Mouse (Mus musculus): ENCODE results near the gene Slc2a4.
A peak's percentile ranks its signal among the peaks of the same experiment; 100 is the strongest.
"Not testable (repeated sequence)": the region's sequence is repeated elsewhere in the genome, so short reads cannot be mapped to it uniquely, and the experiment has no call there.

The Slc2a4 gene

DNA sequence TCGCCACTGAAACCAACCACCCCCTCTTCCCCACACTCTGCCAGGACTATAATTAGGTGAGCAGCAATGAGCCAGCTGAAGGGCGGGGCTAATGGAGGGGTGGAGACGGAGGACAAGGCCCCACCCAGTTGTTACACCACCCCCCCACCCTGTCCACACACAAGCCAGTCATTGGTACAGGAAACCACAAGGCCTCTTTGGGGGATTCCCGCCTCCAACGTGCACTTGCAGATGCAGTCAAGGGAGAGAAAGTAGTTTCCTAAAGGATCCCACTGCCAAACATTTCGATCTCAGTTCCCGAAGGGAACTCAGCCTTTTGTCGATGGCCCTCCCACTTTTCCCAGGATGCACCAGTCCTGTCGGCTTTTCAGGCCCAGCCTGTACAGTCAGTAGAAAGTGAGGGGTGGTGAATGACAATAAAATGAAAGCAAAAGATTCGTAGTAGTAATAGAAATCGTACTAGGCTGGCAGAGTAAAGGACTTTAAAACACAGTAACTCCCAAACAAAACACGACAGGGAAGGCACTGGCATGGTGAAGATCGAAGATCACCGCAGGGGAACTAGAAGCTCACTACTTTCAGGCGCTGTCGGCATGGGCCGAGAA, 28.2 kb downstream of the Slc2a4 start:
- peak; percentile 82 for DNase-seq (ENCODE audit: low spot score)

DNA sequence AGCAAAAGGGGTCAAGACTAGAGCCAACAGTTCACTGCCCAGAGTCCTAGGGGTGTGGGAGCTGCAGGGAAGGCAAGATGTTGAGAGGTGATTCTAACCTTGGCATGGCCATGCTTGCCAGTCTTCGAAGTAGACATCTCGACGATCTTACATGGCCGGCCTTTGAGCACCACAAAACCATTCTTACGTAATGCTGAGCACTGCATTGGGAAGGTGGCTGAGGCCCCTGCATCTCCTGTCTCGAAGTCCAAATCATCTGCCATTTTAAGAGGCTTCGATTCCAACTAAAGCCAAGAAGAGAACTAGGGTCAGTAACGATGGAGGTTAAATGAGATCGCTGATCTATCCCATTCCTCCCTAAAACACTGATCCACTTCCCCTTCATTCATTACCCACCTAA, 28.9 kb downstream of the Slc2a4 start:
- no peak for DNase-seq (ENCODE audit: low spot score)

GRCm38 (mm10) chr11:69918118-69918517, 29.9 kb downstream of the Slc2a4 start:
- DNase-seq (ENCODE audit: low spot score) = no peak

DNA sequence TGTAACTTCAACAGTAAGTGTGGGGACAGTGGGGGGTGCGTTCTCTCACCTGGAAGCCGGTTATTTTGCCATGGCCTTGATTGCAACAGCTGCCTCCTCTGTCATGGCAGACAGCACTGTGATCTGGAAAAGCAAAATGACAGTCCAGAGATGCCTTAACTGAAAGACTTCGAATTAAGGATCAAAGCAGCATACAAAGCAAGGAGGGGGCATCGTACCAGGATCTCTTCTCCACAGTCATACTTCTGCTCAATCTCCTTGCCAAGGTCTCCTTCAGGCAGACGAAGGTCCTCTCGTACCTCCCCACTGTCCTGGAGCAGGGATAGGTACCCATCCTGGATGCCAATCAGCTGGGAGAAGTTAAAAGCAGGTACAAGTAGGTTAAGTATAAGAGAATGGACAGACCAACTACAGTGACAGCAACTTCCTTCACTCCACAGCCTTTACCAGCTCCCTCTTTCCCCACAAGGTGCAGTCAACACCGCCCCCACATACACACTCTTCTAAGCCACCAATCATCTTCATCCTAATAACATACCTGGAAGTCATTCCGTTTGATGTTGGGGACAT, 30.5 kb downstream of the Slc2a4 start:
- no peak for DNase-seq (ENCODE audit: low spot score)

GRCm38 (mm10) chr11:69916652-69917378, 31.2 kb downstream of the Slc2a4 start:
- DNase-seq (ENCODE audit: low spot score) = not testable (repeated sequence)

GRCm38 (mm10) chr11:69915667-69916627, 32.0 kb downstream of the Slc2a4 start:
- peak; percentile 18 for DNase-seq (ENCODE audit: low spot score)

DNA sequence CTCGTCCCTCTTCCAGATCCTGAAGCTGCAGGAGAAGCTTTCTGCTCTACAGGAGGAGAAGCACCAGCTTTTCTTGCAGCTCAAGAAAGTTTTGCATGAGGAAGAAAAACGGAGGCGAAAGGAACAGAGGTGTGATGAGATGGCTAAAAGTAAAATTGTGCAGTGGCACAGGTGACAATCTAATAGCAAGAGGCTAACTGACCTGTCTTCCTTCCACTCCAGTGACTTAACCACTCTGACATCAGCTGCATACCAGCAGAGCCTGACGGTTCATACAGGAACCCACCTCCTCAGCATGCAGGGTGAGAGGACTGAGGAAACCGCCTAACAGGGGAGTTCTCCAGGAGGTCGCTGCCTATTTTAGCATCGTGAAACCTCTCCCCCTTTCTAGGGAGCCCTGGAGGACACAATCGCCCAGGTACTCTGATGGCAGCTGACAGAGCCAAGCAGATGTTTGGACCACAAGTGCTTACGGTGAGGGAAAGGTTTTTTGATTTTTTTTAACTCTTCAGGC, 33.0 kb downstream of the Slc2a4 start:
- no peak for DNase-seq (ENCODE audit: low spot score)

DNA sequence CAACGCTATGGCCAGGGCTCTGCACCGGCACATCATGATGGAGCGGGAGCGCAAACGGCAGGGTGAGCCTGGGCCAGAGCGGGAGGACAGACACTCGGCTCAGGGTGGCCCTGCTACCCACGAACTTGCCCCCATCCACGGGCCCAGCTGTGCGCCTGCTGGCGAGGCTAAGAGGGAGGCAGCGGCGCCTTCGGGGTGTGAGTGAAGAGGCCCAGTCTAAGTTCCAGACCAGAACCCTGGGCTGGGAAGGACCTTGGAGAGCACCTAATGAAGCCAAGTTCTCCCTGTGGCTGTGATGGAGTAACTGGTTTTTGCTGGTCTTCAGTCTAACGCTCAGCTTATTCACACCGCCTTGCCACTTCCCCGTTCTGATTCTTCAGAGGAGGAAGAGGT, 33.6 kb downstream of the Slc2a4 start:
- DNase-seq (ENCODE audit: low spot score) = no peak

GRCm38 (mm10) chr11:69913554-69914371, 34.2 kb downstream of the Slc2a4 start, which contains the start of gene Gps2:
Gene Gps2 (plus strand): TSS chr11:69913888.
- peak; percentile 90 for DNase-seq (ENCODE audit: low spot score)

DNA sequence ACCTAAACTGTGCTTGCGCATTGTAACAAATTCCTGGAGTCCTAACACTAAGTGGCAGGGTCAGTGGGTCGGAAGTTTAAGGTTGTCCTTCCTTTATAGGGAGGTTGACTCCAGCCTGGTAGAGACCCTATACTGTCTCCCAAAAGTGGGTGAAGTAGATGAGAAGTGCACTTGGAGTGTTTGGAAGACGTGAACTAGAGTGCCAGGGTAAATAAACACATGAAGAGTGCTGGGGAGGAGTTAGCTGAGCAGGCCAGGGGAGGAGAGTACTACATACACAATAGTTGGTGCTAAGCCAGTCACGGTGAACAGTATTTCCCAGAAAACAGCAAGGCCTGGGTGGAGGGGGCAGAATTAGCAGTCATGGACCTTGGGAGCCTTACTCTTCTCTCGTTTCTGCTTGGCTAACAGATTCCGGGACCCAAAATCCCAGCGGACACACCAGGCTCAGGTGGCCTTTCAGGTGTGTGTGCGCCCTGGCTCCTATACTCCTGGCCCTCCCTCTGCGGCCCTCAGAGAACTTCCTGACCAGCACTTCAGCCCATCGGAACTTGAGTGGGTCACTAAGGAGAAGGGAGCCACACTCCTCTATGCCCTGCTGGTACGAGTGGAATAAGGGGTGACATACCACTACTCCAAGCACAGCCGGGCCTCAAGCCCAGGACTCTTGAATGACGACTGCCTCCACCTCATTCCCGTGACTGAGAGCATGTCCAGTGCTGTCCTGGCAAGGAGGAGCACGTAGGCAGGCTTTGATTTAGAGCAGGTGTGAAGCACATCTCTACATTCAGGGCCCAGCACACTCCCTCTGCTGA, 35.1 kb downstream of the Slc2a4 start:
- DNase-seq (ENCODE audit: low spot score) = no peak

- no peak for DNase-seq (ENCODE audit: low spot score)
These were observed 36.3 kb downstream of the Slc2a4 start for GRCm38 (mm10) chr11:69911701-69912100.

DNA sequence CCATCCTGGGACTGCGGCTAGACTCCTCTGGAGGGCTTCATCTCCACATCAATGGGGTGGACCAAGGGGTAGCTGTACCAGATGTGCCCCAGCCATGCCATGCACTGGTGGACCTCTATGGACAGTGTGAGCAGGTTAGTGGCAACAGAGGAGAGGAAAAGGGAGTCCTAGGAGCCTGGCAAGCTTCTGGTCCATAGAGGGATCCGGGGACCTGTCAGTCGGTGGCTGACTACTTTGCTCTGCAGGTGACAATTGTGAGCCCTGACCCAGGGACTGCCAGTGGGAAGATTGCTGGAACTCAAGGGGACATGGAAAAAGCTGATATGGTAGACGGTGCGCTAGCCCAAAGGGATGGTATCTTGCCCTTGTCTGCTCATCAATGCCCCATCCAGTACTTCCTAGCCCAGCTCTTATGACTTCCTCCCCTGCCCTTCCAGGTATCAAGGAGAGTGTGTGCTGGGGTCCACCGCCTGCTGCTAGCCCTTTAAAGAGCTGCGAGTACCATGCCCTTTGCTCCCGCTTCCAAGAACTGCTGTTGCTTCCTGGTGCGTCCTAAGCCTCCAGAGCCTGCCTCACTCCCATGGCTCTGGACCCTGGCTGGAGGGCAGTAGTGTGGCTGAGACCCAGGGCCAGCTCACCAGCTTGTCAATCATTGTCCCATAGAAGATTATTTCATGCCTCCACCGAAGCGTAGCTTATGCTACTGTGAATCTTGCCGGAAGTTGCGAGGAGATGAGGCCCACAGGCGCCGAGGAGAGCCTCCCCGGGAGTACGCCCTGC, 37.0 kb downstream of the Slc2a4 start:
- DNase-seq (ENCODE audit: low spot score) = no peak

- no peak for DNase-seq (ENCODE audit: low spot score)
These were observed 37.8 kb downstream of the Slc2a4 start for GRCm38 (mm10) chr11:69910177-69910576.

GRCm38 (mm10) chr11:69909174-69909573, 38.8 kb downstream of the Slc2a4 start:
- DNase-seq (ENCODE audit: low spot score) = no peak

- DNase-seq (ENCODE audit: low spot score) = no peak
These were observed 39.3 kb downstream of the Slc2a4 start for GRCm38 (mm10) chr11:69908645-69909044.

- no peak for DNase-seq (ENCODE audit: low spot score)
These were observed 43.7 kb downstream of the Slc2a4 start for GRCm38 (mm10) chr11:69904311-69904710.

DNA sequence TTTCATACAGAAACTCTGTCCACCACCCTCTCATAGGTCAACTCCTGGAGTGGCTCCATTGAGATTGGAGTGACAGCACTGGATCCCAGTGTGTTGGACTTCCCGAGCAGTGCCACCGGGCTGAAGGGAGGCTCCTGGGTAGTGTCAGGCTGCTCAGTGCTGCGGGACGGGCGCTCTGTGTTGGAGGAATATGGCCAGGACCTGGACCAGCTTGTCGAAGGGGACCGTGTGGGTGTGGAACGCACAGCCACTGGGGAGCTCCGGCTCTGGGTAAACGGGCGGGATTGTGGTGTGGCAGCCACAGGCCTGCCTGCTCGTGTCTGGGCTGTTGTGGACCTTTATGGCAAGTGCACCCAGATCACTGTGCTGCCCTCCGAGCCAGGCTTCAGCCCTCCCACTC, 45.0 kb downstream of the Slc2a4 start:
- DNase-seq (ENCODE audit: low spot score) = no peak

DNA sequence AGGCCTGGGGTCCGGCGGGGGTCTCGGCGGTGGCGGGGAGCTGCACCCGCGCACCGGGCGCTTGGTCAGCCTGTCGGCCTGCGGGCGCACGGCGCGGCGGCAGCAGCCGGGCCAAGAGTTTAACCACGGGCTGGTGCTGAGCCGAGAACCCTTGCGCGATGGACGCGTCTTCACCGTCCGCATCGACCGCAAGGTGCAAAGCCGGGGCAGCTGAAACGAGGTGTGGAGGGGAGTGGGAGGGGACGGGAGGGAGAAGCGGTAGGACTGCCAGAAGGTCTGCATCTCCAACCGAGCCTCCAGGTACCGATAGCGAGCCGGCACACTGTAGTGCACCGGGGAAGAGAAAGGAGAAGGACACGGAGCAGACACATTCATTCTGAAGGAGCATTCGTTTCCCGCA, 46.0 kb downstream of the Slc2a4 start:
- DNase-seq (ENCODE audit: low spot score) = no peak

DNA sequence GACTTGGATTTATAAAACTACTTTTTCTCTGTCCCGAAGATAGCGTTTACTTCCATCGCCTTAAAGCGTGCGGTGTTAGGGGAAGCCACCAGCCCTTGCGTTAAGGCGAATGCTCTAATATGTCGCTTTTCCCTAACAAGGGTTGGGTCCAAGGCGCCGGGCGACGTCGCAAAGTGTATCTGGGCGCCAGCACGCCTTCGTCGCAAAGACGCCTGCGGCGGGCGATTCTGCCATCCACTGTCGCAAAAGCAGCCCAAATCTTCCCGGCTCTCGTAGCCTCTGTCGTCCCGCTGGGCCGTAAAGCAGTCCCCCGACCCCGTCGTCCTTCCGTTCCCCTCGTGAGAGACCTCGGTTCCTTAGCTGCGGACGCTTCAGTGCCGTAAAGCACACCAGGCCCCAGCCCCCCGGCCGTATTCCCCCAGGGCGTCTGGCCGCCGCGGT, 46.6 kb downstream of the Slc2a4 start:
- DNase-seq (ENCODE audit: low spot score) = peak; percentile 88

Measured in T-cell, adult 2 months (primary cell).